Mouse (Mus musculus): ENCODE results near the gene Fam149a.

GRCm38 (mm10) chr8:45302390-45302789 lies 79.7 kb downstream of the Fam149a start:
- TF ChIP-seq CTCF (IDR thresholded peaks at IDR 0.05; ENCODE audit: low read depth, low read length) (no peak), POLR2A (IDR thresholded peaks at IDR 0.05; ENCODE audit: borderline replicate concordance, low read depth, low read length) (no peak)

Measured in bone marrow macrophage, adult 2 months (primary cell).